Mouse (Mus musculus): ENCODE data around the gene Smu1. TPM values are rescaled to one million over a fixed set of nuclear protein-coding genes. Genes with fewer than 3 reads are reported as not detected.

Gene Smu1
- polyA plus RNA-seq, 1 experiment, result 49.8 TPM

- H3K4me3 ChIP-seq (ENCODE audit: insufficient read depth, low read length), result peak within 1 kb of the TSS; percentile 95
- TF ChIP-seq CTCF (IDR thresholded peaks at IDR 0.05; ENCODE audit: extremely low read depth, insufficient read depth, low read length) (no peak), POLR2A (IDR thresholded peaks at IDR 0.05; ENCODE audit: extremely low read depth, insufficient read depth, low read length) (peak; percentile 81)
- H3K27ac ChIP-seq (ENCODE audit: insufficient read depth, low read length), result peak within 1 kb of the TSS; percentile 100
- H3K4me1 ChIP-seq (ENCODE audit: control insufficient read depth, insufficient read depth, low read length), result peaks cover 9% of the 10 kb centered on the region; the same call in 1 of the 2 replicates
Measured at GRCm38 (mm10) chr4:40722011-40722666, 35.6 kb downstream of the Smu1 start, which contains the start of gene Dnaja1. TSS of gene Dnaja1 (plus strand) at chr4:40722150.

GRCm38 (mm10) chr4:40720910-40721309, 36.8 kb downstream of the Smu1 start:
- Histone ChIP-seq H3K27ac (ENCODE audit: insufficient read depth, low read length) (peak overlapping the region; percentile 76; the same call in 1 of the 2 replicates), H3K4me3 (ENCODE audit: insufficient read depth, low read length) (no peak overlapping the region), H3K4me1 (ENCODE audit: control insufficient read depth, insufficient read depth, low read length) (peaks cover 9% of the 10 kb centered on the region; the same call in 1 of the 2 replicates)
- TF ChIP-seq CTCF (IDR thresholded peaks at IDR 0.05; ENCODE audit: extremely low read depth, insufficient read depth, low read length), result no peak
- no peak for TF ChIP-seq POLR2A (IDR thresholded peaks at IDR 0.05; ENCODE audit: extremely low read depth, insufficient read depth, low read length)

GRCm38 (mm10) chr4:40717141-40717540, 40.6 kb downstream of the Smu1 start:
- H3K4me3 ChIP-seq (ENCODE audit: insufficient read depth, low read length), result no peak overlapping the region
- H3K27ac ChIP-seq (ENCODE audit: insufficient read depth, low read length), result no peak overlapping the region
- TF ChIP-seq CTCF (IDR thresholded peaks at IDR 0.05; ENCODE audit: extremely low read depth, insufficient read depth, low read length), result no peak
- no peak for TF ChIP-seq POLR2A (IDR thresholded peaks at IDR 0.05; ENCODE audit: extremely low read depth, insufficient read depth, low read length)
- peaks cover 5% of the 10 kb centered on the region; the same call in 1 of the 2 replicates for H3K4me1 ChIP-seq (ENCODE audit: control insufficient read depth, insufficient read depth, low read length)

GRCm38 (mm10) chr4:40703710-40704275, 53.9 kb downstream of the Smu1 start:
- Histone ChIP-seq H3K4me3 (ENCODE audit: insufficient read depth, low read length) (no peak overlapping the region; the same call in 1 of the 2 replicates), H3K27ac (ENCODE audit: insufficient read depth, low read length) (0 out of 2 replicates have a peak overlapping the region, but pooled peaks have one; percentile 1), H3K4me1 (ENCODE audit: control insufficient read depth, insufficient read depth, low read length) (peaks cover 2% of the 10 kb centered on the region; the same call in 1 of the 2 replicates)
- no peak for TF ChIP-seq CTCF (IDR thresholded peaks at IDR 0.05; ENCODE audit: extremely low read depth, insufficient read depth, low read length)
- no peak for TF ChIP-seq POLR2A (IDR thresholded peaks at IDR 0.05; ENCODE audit: extremely low read depth, insufficient read depth, low read length)

GRCm38 (mm10) chr4:40702797-40703709, 54.7 kb downstream of the Smu1 start, which contains the start of gene Aptx:
TSS of gene Aptx (minus strand) at chr4:40703194.
- Histone ChIP-seq H3K4me1 (ENCODE audit: control insufficient read depth, insufficient read depth, low read length) (peaks cover 2% of the 10 kb centered on the region; the same call in 1 of the 2 replicates), H3K27ac (ENCODE audit: insufficient read depth, low read length) (peak within 1 kb of the TSS; percentile 90), H3K4me3 (ENCODE audit: insufficient read depth, low read length) (peak within 1 kb of the TSS; percentile 61)
- TF ChIP-seq POLR2A (IDR thresholded peaks at IDR 0.05; ENCODE audit: extremely low read depth, insufficient read depth, low read length), result peak; percentile 98
- TF ChIP-seq CTCF (IDR thresholded peaks at IDR 0.05; ENCODE audit: extremely low read depth, insufficient read depth, low read length), result no peak

GRCm38 (mm10) chr4:40701796-40702195, 55.9 kb downstream of the Smu1 start:
- no peak overlapping the region for H3K27ac ChIP-seq (ENCODE audit: insufficient read depth, low read length)
- peaks cover 2% of the 10 kb centered on the region; the same call in 1 of the 2 replicates for H3K4me1 ChIP-seq (ENCODE audit: control insufficient read depth, insufficient read depth, low read length)
- no peak for TF ChIP-seq POLR2A (IDR thresholded peaks at IDR 0.05; ENCODE audit: extremely low read depth, insufficient read depth, low read length)
- no peak for TF ChIP-seq CTCF (IDR thresholded peaks at IDR 0.05; ENCODE audit: extremely low read depth, insufficient read depth, low read length)
- H3K4me3 ChIP-seq (ENCODE audit: insufficient read depth, low read length), result peak overlapping the region; percentile 61; the same call in 1 of the 2 replicates

GRCm38 (mm10) chr4:40700216-40700615, 57.5 kb downstream of the Smu1 start:
- H3K4me3 ChIP-seq (ENCODE audit: insufficient read depth, low read length), result no peak overlapping the region
- H3K27ac ChIP-seq (ENCODE audit: insufficient read depth, low read length), result no peak overlapping the region
- TF ChIP-seq CTCF (IDR thresholded peaks at IDR 0.05; ENCODE audit: extremely low read depth, insufficient read depth, low read length), result no peak
- TF ChIP-seq POLR2A (IDR thresholded peaks at IDR 0.05; ENCODE audit: extremely low read depth, insufficient read depth, low read length), result no peak
- peaks cover 2% of the 10 kb centered on the region; the same call in 1 of the 2 replicates for H3K4me1 ChIP-seq (ENCODE audit: control insufficient read depth, insufficient read depth, low read length)

- no peak for TF ChIP-seq POLR2A (IDR thresholded peaks at IDR 0.05; ENCODE audit: extremely low read depth, insufficient read depth, low read length)
- TF ChIP-seq CTCF (IDR thresholded peaks at IDR 0.05; ENCODE audit: extremely low read depth, insufficient read depth, low read length), result no peak
- Histone ChIP-seq H3K4me1 (ENCODE audit: control insufficient read depth, insufficient read depth, low read length) (no peaks in the 10 kb centered on the region), H3K27ac (ENCODE audit: insufficient read depth, low read length) (no peak overlapping the region)
Measured at GRCm38 (mm10) chr4:40697059-40697458, 60.7 kb downstream of the Smu1 start.

GRCm38 (mm10) chr4:40691100-40691499, 66.6 kb downstream of the Smu1 start:
- Histone ChIP-seq H3K4me3 (ENCODE audit: insufficient read depth, low read length) (no peak overlapping the region), H3K27ac (ENCODE audit: insufficient read depth, low read length) (no peak overlapping the region), H3K4me1 (ENCODE audit: control insufficient read depth, insufficient read depth, low read length) (no peaks in the 10 kb centered on the region)
- TF ChIP-seq CTCF (IDR thresholded peaks at IDR 0.05; ENCODE audit: extremely low read depth, insufficient read depth, low read length) (no peak), POLR2A (IDR thresholded peaks at IDR 0.05; ENCODE audit: extremely low read depth, insufficient read depth, low read length) (no peak)

More at GRCm38 (mm10) chr4:40697059-40697458, 60.7 kb downstream of the Smu1 start:
- no peak overlapping the region for H3K4me3 ChIP-seq (ENCODE audit: insufficient read depth, low read length)

Other genes with a start within 250 kb of the Smu1 start
- gene Aptx, start 54.7 kb downstream of the Smu1 start, polyA plus RNA-seq (2012; rRNA removed), result 27.8 and 28.0 TPM in 2 replicates
- gene Dnaja1, start 35.8 kb downstream of the Smu1 start, polyA plus RNA-seq (2012; rRNA removed), result 98.3 and 98.7 TPM in 2 replicates
- gene B4galt1, start 96.1 kb upstream of the Smu1 start, polyA plus RNA-seq (2012; rRNA removed), result 4.2 and 4.3 TPM in 2 replicates
- 0.73 TPM in 1 of 2 replicates, not detected in the other for gene Spink4, start 162.1 kb upstream of the Smu1 start, polyA plus RNA-seq (2012; rRNA removed)
- gene Bag1, start 190.4 kb upstream of the Smu1 start, polyA plus RNA-seq (2012; rRNA removed), result 164 and 177 TPM in 2 replicates
- 102 and 106 TPM in 2 replicates for gene Chmp5, start 190.5 kb upstream of the Smu1 start, polyA plus RNA-seq (2012; rRNA removed)
- 84.9 and 87.1 TPM in 2 replicates for gene Nfx1, start 213.0 kb upstream of the Smu1 start, polyA plus RNA-seq (2012; rRNA removed)